In genomic region chr13:111044328-111045002, GRCm38 (mm10) we compare ENCODE assay signal across 8 mouse cellular contexts.
DNase-seq lines count a peak whose midpoint lies in the region; ATAC-seq and TF ChIP-seq lines count a peak whose summit lies in the region.

No protein-coding gene starts in this region.

- TF ChIP-seq CTCF in hindbrain, postnatal 0 days (IDR thresholded peaks at IDR 0.05; ENCODE audit: low read depth), result no peak

- intact Hi-C loops in gastrocnemius, postnatal 36 days (cut with DNase I), result no loop called here

- no peaks in the 10 kb centered on the region for H3K9me3 ChIP-seq in hindbrain, postnatal 0 days (ENCODE audit: low read length)
- H3K9me3 ChIP-seq in hindbrain, embryonic 13.5 days, result no peaks in the 10 kb centered on the region
- no peaks in the 10 kb centered on the region for H3K9me3 ChIP-seq in forebrain, embryonic 16.5 days (ENCODE audit: control insufficient read depth, low read length)

- H3K27me3 ChIP-seq in hindbrain, postnatal 0 days (ENCODE audit: insufficient read depth, low read length), result no peaks in the 10 kb centered on the region
- H3K27me3 ChIP-seq in hindbrain, embryonic 13.5 days, result no peaks in the 10 kb centered on the region
- H3K27me3 ChIP-seq in forebrain, embryonic 16.5 days (replicated peaks; ENCODE audit: control insufficient read depth, insufficient read depth, low read length), result no peaks in the 10 kb centered on the region

- H3K4me1 ChIP-seq in hindbrain, postnatal 0 days (ENCODE audit: insufficient read depth, low read length), result no peaks in the 10 kb centered on the region
- H3K4me1 ChIP-seq in hindbrain, embryonic 13.5 days (replicated peaks), result no peaks in the 10 kb centered on the region; the same call in 1 of the 2 replicates
- no peaks in the 10 kb centered on the region for H3K4me1 ChIP-seq in forebrain, embryonic 16.5 days (replicated peaks; ENCODE audit: control insufficient read depth, insufficient read depth, low read length)

- no peak overlapping the region for H3K4me2 ChIP-seq in hindbrain, postnatal 0 days (ENCODE audit: low read depth, low read length)
- H3K4me2 ChIP-seq in hindbrain, embryonic 13.5 days, result no peak overlapping the region
- H3K4me2 ChIP-seq in forebrain, embryonic 16.5 days (ENCODE audit: low read length), result no peak overlapping the region

- no peak overlapping the region for H3K4me3 ChIP-seq in hindbrain, postnatal 0 days (ENCODE audit: low read length)
- no peak overlapping the region for H3K4me3 ChIP-seq in hindbrain, embryonic 13.5 days
- H3K4me3 ChIP-seq in forebrain, embryonic 16.5 days (replicated peaks; ENCODE audit: low read length), result no peak overlapping the region

- ATAC-seq in hindbrain, postnatal 0 days, result no peak
- ATAC-seq in hindbrain, embryonic 13.5 days (ENCODE audit: low FRiP score), result no peak
- no peak for ATAC-seq in forebrain, embryonic 16.5 days

- no peak overlapping the region for H3K9ac ChIP-seq in hindbrain, postnatal 0 days (replicated peaks; ENCODE audit: low read length)
- no peak overlapping the region for H3K9ac ChIP-seq in hindbrain, embryonic 13.5 days
- no peak overlapping the region for H3K9ac ChIP-seq in forebrain, embryonic 16.5 days (replicated peaks; ENCODE audit: low read depth, low read length)

- peak; percentile 3 for DNase-seq in hindbrain, postnatal 0 days (ENCODE audit: low spot score)
- peak; percentile 12 for DNase-seq in embryo, embryonic 11 days
- peak; percentile 20 to 33 for DNase-seq in layer of hippocampus, postnatal 25 days (ENCODE audit: extremely low spot score in 1 of 2, low spot score in 1 of 2)
- peak; percentile 87 for DNase-seq in right cerebral cortex, adult 18-20 months
- DNase-seq in gastrocnemius, postnatal 36 days, result no peak
- DNase-seq in thymus, adult 18-20 months, result no peak

- no peaks in the 10 kb centered on the region for H3K36me3 ChIP-seq in hindbrain, postnatal 0 days (ENCODE audit: insufficient read depth, low read length)
- no peaks in the 10 kb centered on the region for H3K36me3 ChIP-seq in hindbrain, embryonic 13.5 days
- H3K36me3 ChIP-seq in forebrain, embryonic 16.5 days (ENCODE audit: control insufficient read depth, insufficient read depth), result no peaks in the 10 kb centered on the region

- no peak overlapping the region for H3K27ac ChIP-seq in hindbrain, postnatal 0 days
- no peak overlapping the region for H3K27ac ChIP-seq in hindbrain, embryonic 13.5 days
- H3K27ac ChIP-seq in forebrain, embryonic 16.5 days (ENCODE audit: low read length), result no peak overlapping the region

- WGBS in hindbrain, postnatal 0 days, result 51% methylated on average over 10 of the region's 10 CpGs
- WGBS in hindbrain, embryonic 13.5 days, result 59% methylated on average over 10 of the region's 10 CpGs
- WGBS in forebrain, embryonic 16.5 days, result 56% methylated on average over 10 of the region's 10 CpGs

Comparison
In these comparisons a context has a peak if more than half of its experiments do, and no peak if none do; other contexts are left out.
1. DNase-seq: peak in hindbrain, postnatal 0 days (single experiment), embryo, embryonic 11 days (single experiment), layer of hippocampus, postnatal 25 days (2 of 2) and right cerebral cortex, adult 18-20 months (single experiment); none in gastrocnemius, postnatal 36 days (0 of 2) and thymus, adult 18-20 months (0 of 2).